Mouse (Mus musculus) MEL (cell line): ENCODE measurements around the gene Lct.

Experiments used
- CTCF ChIP-seq, 3 experiments: IDR thresholded peaks in 2 of 3; conservative IDR thresholded peaks in 1 of 3; 2 replicates each; pipeline ENCODE4 v1.5.1; 2011 to 2012; ENCODE audit warnings: low read length in 3 of 3, low read depth in 2 of 3, mild to moderate bottlenecking in 2 of 3, improper control_type of control experiment in 1 of 3, inconsistent platforms in 1 of 3, mixed read lengths in 1 of 3, moderate library complexity in 1 of 3; ENCODE audit not compliant: control insufficient read depth in 1 of 3, insufficient read depth in 1 of 3, poor library complexity in 1 of 3, severe bottlenecking in 1 of 3
- EP300 ChIP-seq, 2 experiments: IDR thresholded peaks; 2 replicates each; pipeline ENCODE4 v1.6.1; 2011; ENCODE audit warnings: improper control_type of control experiment in 2 of 2, low read length in 2 of 2, low read depth in 1 of 2, mild to moderate bottlenecking in 1 of 2
- MAX ChIP-seq: IDR thresholded peaks from 2 replicates; pipeline ENCODE4 v1.6.1; 2011; ENCODE audit warnings: low read length, improper control_type of control experiment
- SIN3A ChIP-seq: IDR thresholded peaks from 2 replicates; pipeline ENCODE4 v1.6.1; 2012; ENCODE audit warnings: low read length, improper control_type of control experiment, inconsistent platforms
- TBP ChIP-seq: IDR thresholded peaks from 2 replicates; pipeline ENCODE4 v1.8.0; 2011; ENCODE audit warnings: low read depth, low read length, improper control_type of control experiment

GRCm38 (mm10) chr1:128359554-128360376, 31.6 kb upstream of the Lct start, which contains the start of gene Mcm6:
- TF ChIP-seq MAX (peak; percentile 76), CTCF (IDR thresholded peaks at IDR 0.05 in 2 of 3, conservative IDR thresholded peaks at IDR 0.05 in 1 of 3; ENCODE audit: control insufficient read depth in 1 of 3, insufficient read depth in 1 of 3, low read depth in 2 of 3, low read length in 3 of 3, poor library complexity in 1 of 3, severe bottlenecking in 1 of 3) (no peak), TBP (peak; percentile 68), SIN3A (peak; percentile 65), EP300 (IDR thresholded peaks at IDR 0.05; ENCODE audit: low read depth in 1 of 2, low read length in 2 of 2) (no peak)
